Mouse (Mus musculus) regulatory T cell (primary cell): ENCODE data around the gene Shank2.

ENCODE experiments used
- in situ Hi-C: fragments of 300-600 bp; cut with MboI, MseI; formaldehyde crosslinking; loops from one replicate; pipeline ENCODE4 v1.15.1; 2025; ENCODE audit warnings: high pct_unique_total_duplicates

The Shank2 gene

DNA sequence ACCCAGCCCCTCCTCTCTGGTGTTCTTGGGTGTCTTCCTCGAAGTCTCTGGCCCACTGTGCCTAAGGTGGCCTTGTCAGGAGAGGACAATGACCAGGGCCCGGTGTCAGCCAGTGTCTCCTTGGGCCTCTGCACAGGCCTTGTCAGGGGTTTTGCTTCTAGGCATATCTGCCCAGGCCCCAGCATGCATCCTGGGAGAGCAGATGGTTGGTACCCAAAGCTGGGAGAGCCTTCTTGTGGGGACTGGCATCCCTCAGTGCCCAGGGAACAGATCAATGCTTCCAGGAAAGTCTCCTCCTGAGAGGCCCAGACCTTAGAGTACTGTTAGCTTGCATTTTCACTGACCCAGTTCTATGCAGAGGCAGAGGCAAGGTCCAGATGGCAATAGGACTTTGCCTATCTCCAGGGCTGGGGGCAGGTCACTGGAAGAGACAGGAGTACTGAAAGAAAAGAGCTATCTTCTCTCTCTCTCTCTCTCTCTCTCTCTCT lies 327.7 kb downstream of the Shank2 start:
- in situ Hi-C loops, result no loop called here

DNA sequence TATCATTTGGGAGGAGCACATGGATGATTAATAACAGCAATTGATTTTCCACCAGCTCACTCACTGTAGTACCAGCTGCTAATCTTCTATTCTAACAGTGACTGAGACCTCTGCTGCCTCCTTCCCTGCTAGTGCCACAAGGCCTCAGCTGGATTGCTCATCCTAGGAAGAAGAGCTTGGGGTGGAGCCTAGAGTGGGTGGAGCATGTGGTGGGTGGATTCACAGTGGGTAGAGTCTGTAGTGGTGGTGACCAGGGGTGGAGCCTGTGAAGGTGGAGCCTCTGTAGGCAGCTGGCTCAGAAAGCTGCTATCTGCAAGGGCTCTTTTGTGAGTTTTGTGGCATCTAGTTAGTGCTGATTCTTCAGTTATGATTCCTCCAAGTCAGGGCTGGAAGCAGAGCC lies 334.9 kb downstream of the Shank2 start:
- in situ Hi-C loops, result no loop called here

DNA sequence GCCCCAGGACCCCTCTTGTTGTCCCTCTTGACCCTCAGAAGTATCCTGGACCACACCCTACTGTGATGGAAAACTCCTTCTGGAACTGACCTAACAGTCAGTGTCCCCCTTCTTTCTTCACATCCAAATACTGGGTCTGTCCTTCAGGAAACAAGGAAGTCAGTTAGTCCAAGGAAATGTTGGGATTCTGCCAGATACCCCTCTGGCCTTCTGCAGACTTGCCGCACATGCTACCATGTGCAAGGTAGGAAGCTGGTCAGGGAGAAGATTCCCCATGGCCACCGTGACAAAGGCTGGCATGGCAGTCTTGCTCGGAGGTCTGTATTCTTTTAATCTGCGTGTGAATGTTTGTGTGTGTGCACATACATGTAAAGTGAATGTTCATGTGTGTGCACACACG lies 337.0 kb downstream of the Shank2 start:
- in situ Hi-C loops, result no loop called here

DNA sequence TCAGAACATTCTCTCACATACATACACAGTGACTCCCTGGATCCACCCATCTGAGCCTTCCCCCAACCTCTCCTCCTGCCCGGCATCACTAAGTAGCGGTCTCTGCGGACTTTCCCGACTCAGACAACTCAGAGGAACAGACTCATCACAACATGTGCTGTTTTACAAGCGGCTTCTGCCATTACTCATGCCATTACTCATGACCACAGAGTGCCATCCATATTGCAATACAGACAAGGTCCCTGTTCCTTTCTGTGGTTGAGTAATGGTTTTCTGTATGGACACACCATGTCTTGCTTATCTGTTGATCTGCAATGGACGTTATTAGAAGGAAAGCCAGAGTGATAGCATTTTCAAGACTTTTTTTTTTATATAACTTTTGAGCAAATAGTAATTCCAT lies 338.6 kb downstream of the Shank2 start:
- in situ Hi-C loops, result no loop called here

DNA sequence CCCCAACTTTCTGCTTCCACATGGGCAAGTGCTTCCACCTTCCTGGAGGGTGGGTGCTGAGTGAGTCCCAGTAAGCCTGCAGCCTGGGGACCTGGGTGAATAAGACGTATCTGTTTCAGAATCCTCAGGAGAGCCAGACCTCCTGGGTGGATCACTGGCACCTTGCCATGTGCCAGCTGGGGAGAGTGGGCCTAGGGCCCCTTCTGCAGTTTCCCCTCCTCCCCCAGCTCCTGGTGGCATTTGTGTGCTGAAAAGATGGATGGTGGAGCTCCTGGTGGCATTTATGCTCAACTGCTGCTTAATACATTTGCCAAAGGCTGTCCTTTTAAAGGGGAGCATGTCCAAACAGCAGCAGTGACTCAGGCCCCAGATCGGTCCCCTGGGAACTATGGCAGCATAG lies 364.4 kb downstream of the Shank2 start:
- in situ Hi-C loops, result no loop called here

DNA sequence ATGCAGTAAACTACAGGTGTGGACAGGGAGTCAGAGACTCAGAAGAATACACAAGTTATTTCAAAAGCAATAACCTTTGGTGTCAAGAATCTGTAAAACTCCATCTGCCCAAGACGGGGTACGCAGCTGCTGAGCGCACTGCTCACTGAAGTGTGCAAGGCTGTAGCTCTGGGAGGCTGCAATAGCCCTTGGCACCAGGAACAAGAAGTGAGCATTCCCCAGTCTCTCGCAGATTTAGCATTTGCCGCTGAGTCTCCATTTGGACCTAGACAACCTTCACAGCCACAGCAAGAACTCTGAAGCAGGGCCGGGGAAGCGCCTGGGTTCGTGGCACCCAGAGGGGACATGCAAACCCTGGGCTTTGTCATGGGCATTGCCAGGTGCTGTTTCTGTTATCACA lies 371.3 kb downstream of the Shank2 start:
- in situ Hi-C loops, result no loop called here

DNA sequence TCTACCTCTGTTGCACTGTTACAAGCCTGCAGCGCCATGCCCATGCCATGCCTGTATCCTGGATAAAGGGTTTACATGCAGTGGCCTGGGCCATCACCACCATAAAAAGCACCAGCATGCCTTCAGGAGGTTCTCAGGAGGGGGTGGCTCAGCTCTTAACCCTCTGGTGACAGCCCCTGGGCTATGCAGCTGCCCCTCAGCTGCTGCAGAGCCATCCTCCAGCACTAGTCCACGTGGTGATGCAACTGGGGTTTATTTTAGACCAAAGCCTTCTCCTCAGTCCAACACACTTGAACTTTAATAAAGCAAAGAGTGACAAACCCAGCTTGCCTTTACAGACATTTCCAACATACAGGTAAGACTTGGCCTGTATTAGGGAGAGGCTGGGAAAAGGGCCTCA lies 373.8 kb downstream of the Shank2 start:
- in situ Hi-C loops, result no loop called here

DNA sequence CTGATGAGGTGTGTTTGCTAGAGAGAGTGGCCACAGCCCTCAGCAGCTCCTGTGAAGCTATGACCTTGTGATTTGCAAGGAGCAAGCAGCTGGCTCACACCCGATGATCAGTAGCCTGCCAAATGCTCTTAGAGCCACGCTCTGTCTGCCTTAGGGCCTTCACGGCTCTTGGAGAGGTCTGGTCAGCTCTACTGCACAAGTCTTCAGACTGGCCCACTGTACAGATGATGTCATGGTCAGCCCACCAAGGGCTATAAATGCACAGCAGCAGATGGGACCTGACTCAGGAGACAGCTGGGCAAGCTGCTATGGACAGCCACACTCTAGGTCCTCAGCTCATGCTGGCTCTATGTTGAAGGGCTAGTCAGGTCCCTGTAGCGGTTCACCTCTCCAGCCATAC lies 376.5 kb downstream of the Shank2 start:
- in situ Hi-C loops, result no loop called here

DNA sequence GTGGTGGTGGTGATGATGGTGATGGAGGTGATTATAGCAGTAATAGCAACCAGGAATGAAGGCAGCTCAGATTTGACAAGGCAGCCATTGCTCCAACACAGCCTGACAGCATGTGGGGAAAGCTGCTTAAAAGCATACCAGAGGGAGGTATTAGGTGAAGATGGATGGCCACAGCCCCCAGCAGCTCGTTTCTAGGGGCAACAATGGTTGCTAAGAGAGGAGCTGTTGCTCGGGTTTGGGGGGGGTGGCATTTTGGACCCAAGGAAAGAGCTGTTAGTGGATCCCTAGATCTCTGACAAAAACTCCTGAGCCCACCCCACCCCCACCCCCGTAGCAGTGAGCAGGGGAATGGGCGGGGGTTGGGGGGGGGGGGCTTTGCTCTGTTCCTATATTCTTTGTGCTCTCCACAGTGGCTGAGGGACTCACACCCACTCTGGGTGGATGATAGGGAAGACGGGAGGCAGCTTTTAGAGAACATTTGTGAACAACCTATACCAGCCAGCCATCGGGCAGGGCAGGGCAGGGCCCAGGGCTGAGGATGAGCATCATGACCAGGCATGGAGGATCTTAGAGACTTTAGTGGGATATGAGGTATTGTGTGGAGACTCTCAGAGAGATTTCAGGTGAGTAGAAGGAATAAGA lies 377.6 kb downstream of the Shank2 start:
- in situ Hi-C loops, result no loop called here

DNA sequence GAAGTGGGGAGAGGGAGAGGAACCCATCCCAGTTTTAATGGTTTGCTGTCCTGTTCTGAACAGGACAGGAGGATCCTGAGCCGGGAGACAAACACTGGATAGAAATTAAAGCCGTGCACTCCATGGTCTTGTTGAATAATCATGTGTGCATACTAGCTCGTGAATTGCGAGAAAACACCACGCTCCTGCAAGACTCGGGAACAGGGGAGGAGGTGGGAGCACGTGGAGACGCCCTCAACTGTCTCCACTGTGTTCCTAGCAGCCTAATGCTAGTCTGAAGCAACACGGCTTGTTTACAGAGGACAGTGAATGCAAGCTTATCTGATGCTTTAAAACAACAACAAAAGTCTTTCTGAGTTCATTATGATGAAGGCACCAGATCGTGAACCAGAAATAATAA lies 379.9 kb downstream of the Shank2 start:
- in situ Hi-C loops, result no loop called here

DNA sequence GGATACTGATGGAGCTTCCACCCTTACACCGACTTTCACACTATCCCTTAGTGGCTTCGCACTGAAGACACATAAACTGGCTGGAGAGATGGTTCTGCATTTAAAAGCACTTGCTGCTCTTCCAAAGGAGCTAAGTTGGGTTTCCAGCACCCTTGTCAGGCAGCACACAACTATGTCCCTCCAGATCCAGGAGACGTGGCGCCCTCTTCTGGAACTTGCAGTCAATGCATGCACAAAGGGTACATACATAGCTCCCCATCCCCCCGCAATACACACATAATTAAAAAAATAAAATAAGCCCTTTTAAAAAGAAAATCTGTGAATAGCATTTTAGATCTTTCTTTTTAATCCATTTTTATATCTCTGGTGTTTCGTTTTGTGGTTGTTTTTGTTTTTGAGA lies 385.8 kb downstream of the Shank2 start:
- in situ Hi-C loops, result no loop called here

DNA sequence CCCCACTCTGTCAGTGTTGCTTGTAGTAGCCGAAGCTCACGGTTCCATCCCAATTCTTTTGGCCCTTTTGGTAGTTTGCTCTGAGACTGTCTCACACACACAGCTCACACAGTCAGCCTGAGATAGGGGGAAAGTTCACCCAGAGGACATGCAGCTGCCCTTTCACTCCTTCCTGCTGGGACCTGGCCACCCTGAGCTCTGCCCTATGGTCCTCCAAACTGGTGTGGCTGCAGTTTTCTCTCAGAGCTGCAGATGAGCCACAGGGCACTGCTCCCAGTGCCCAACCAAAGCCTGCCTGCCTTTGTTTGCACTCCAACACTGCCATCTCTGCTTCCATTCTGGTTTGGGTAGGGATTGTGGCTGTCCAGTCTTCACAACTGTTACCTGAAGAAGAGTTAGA lies 388.0 kb downstream of the Shank2 start:
- in situ Hi-C loops, result no loop called here

DNA sequence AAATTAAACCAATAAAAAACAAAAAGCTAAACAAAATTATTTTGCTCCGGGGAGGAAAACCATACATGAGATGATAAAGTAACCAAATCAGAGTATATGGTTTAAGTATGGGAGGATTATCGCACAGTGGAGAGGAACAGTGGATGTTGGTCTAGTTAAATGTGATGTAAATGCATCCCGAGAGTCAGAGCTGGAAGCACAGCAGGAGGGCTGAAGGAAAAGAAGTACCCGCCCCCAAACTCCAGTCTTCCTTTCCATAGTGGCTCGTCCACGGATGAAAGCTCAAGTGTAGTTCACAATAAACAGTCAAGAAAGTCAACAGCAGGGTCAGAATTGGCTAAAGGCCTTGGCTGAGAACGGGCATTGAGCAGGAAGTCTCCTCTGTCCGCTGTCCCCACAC lies 388.9 kb downstream of the Shank2 start:
- in situ Hi-C loops, result no loop called here

DNA sequence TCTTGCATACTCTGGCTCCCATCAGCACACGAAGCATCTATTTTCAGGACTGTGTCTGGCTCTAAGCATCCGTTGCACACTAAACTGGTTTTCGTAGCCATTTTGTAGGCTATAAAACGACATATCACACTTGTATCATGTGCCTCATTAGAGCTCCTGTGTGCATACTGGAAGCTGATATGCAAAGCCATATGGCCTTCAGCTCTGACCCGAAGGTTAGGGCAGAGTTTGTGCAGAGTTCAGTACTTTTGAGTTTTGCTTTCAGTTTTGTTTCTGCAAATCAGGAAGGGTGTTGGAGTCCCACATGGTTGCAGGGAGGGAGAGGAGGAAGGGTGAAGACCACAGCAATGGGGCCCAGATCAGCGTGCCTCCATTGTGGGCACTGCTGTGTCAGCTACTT lies 390.0 kb downstream of the Shank2 start:
- in situ Hi-C loops, result no loop called here

DNA sequence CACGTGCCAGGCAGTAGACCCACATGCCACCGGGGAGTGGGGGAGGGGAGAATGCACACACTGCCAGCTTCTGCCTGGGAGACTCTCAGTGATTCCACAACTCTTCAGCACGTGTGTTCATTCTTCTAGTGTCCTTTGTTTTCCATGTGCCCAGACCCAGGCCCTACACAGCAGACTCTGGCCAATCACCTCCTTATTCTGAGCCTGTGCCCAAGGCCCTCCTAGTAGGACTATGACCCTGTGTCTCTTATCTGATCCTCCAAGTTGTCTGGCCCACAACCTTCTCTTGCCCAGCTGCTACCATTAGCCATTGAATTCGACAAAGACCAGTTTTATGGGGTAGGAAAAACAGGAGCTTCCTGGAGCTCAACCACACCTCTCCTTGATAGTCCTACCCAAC lies 400.8 kb downstream of the Shank2 start:
- in situ Hi-C loops, result no loop called here

DNA sequence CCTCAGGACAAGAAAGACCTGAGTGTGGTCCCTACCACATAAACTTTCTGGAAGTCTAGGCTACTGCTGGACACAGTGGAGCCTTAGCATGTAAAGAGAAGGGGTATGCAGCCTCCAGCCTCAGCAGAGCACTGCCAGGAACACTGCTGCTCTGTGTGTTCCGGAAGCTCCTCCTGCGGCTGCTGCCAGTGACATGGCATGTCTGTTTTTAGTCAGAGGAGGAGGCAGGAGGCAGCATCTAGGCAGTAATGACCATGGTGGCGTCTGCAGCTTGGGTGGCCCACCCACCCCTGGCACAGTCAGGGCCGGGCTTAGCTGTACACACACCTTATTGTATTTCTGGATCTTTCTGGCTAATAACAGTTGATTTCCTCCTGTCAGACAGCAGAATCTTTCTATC lies 405.9 kb downstream of the Shank2 start:
- in situ Hi-C loops, result no loop called here

DNA sequence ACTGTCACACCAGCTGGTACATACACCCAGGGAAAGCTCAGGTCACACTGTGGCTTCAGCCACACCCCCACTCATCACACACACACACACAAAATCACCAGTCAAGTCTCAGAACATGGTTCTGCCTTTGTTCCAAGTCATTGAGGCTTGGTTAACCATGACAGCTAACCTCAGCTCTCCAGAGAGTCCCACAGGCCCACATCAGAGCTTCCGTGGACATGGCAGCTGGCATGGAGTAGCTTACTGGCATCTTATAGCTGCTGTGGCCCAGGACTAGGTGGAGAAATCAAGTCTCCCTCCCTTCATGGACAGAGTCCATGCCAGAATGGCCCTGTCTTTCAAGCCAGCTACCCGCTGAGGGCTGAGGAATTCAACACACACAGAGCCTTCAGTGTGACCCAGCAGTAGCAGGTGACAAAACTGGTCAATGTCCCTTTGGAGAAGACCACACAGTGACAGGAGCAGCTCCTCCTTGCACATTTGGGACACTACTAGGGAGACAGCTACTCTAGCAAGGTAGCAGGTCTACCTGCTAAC lies 406.8 kb downstream of the Shank2 start:
- in situ Hi-C loops, result no loop called here

DNA sequence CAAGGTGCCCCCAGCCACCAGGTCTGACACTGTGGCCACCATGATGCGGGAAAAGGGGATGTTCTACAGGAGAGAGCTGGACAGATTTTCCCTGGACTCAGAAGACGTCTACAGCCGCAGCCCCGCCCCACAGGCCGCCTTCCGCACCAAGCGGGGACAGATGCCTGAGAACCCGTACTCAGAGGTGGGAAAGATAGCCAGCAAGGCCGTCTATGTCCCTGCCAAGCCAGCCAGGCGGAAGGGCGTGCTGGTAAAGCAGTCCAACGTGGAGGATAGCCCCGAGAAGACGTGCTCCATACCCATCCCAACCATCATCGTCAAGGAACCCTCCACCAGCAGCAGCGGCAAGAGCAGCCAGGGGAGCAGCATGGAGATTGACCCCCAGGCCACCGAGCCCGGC lies 408.0 kb downstream of the Shank2 start:
- in situ Hi-C loops, result no loop called here

DNA sequence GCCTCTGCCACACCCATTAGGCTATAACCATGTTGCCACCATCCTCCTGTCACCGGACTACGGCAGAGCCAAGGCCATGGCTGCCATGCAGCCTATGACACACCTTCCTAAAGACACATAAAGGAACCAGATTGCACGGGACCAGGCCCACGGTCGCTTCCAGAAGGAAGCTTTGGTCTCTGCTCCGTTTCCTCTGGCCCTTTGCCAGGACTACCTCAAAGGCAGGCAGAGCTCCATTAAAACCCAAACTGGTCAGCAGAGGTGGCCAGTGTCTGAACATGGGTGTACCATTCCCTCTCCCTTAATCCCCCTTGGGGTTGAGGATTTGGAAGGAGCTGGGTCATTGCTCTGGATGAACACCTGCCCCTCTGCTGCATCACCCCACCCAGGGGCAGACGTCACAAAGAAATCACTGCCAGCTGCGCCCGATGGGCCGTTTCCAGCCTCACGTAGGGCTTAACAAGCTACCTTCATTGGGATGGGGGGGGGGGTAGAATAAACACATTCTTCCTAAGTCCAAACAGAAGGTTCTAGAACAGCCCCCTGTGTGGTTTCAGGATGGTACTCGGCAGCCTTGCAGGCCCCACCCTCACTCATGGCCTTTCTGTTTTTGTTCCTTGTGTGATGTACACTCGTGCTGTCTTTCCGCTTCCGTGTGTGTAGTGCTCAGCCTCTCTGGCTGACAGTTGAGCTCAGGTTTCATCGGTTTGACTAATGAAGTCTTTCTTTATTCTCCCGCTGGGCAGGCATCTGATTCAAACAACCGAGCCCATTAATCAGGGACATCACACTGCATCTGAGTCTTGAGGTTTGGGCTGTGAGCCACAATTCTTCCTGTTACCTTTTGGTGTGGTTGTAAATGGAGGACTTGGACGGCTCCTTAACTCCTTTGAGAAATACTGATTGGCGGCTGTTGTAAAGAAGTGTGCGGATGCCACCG lies 410.5 kb downstream of the Shank2 start:
- in situ Hi-C loops, result no loop called here

DNA sequence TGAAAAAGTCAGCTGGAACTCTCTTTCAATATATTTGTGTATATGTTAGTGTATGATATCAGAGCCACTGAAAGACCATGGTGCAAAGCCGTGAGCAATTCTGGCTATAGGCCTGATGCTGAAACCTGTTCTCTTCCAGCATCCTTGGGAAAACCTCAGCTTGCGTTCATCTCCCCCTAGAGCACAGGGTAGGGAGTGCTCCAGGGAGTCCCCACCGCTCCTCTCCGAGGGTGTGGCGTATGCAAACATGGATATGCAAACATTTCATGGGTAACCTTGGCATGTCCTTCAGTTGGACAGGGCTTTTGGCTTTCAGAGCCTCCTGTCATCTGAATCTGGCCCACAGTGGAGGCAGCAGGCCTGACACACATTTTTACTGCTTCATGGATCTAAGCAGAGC lies 412.9 kb downstream of the Shank2 start:
- in situ Hi-C loops, result no loop called here

DNA sequence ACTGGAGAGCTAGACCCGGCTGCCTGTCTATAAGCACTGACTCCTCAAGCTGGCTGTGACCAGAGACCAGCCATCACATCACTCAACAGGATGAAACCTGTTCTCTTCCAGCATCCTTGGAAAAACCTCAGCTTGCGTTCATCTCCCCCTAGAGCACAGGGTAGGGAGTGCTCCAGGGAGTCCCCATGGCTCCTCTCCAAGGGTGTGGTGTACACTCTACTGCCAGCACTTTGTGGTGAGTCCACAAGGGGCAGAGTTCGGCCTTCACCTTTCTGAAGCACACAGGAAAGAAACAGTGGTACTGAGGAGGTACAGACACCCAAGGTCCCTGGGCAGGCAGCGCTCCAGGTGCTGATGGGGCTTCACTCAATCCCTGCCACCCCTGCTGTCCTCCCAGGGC lies 414.1 kb downstream of the Shank2 start:
- in situ Hi-C loops, result no loop called here

DNA sequence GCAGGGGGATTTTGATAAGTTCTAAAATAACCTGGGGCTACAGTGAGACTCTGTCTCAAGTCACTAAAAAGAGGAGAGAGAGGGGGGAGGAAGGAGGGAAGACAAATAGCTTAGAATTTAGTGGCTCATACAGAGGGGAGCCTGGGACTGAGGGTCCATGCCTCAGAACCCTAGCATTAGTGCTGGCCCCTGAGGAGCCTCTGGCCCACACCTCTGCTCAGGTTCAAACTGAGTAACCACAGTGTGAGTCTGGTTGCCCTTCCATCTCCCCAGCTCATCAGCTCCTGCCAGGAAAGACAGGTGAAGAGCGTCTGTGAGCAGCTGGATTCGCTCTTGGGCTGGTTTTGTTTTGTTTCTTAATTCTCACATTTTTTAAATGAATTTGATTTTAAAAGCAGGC lies 415.5 kb downstream of the Shank2 start:
- in situ Hi-C loops, result no loop called here
